Mouse (Mus musculus) ES-E14 (cell line): ENCODE measurements around the gene Lmntd1.

Experiments used
- CHD2 ChIP-seq: IDR thresholded peaks from 2 replicates; pipeline ENCODE4 v1.6.1; 2014; ENCODE audit warnings: mild to moderate bottlenecking, low read depth, low read length, inconsistent platforms
- HCFC1 ChIP-seq: IDR thresholded peaks from 2 replicates; pipeline ENCODE4 v1.6.1; 2012; ENCODE audit warnings: low read length, inconsistent platforms, borderline replicate concordance; ENCODE audit not compliant: insufficient read depth
- MAFK ChIP-seq: IDR thresholded peaks from 2 replicates; pipeline ENCODE4 v1.6.1; 2014; ENCODE audit warnings: mild to moderate bottlenecking, low read depth, low read length, inconsistent platforms; ENCODE audit not compliant: insufficient read depth
- ZC3H11A ChIP-seq: IDR thresholded peaks from 2 replicates; pipeline ENCODE4 v1.6.1; 2012; ENCODE audit warnings: low read depth, mild to moderate bottlenecking, inconsistent platforms, low read length, borderline replicate concordance
- ZNF384 ChIP-seq: IDR thresholded peaks from 2 replicates; pipeline ENCODE4 v1.6.1; 2012; ENCODE audit warnings: low read depth, low read length, inconsistent platforms

DNA sequence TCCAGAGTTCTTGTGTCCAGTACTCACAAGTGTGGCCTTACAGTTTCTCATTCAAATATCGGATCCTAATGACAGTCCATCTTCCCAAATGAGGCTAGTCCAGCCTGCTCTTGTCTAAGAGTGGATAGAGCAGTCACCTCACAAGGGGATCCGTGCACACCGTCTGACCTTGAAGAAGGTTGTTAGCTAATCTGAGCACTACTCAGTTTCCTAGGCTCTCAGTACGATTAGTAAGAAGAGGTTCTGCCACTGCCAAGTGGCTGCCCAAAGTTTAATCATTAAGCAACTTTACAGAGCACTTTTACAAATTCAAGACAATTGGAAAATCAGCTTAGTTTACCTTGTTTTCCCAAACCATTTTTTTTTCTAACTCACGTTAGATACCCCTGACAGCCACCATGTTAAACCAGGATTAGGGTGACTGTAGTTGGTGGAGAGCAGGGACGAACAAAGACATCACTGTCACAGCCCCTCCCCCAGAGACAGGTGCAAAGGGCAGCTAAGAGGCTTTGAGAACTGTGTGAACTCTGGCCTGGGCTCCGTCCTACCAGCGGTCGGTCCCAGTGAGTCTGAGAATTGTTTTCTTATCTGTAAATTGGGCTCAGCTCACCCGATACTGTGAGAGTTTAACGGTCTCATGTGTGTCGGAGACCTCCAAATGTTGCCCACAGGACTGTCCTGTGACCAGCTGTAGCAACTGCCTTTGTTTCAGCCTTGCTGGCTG lies 275.4 kb downstream of the Lmntd1 start:
- no peak for TF ChIP-seq MAFK
- TF ChIP-seq CHD2 = no peak
- no peak for TF ChIP-seq ZNF384
- no peak for TF ChIP-seq HCFC1
- no peak for TF ChIP-seq ZC3H11A
